10 mouse cellular contexts compared by ENCODE assay signal in the genomic region with DNA sequence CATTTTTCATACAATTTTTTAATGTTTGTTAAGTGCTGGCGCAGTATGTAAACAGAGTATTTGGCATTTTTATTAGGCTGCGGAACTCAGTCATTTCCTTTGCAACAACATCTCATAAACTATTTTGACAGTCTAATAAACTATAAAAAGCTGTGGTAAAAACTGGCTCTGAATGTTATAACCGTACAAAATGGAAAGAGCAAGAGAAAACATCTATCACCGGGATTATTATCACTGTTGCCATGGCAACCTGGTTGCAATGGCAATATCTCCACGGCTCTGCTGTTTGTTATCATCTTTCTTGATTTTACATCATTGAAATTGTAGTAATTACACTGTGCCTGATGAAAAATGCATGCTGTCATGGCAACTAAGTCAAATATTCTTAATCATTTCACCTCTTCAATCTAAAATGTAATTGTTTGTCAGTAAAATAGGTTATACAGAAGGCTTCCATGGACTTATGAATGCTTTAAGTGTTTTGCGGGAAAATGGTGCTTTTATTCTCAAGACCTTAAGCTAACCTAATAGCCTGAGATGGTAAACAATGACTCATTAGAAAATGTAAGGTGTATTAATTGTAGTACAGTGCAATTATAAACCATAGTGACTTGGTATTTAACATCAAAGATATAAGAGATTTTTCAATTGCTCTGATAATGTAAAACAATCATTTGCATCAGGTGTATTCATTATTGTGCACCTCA.
DNase-seq lines count a peak whose midpoint lies in the region; ATAC-seq and TF ChIP-seq lines count a peak whose summit lies in the region.
"Had no signal": no experiment of that assay in that cellular context is flagged by ENCODE, and none has a peak within 500 bp of the region (broad histone marks: within the 10 kb centered on the region; RNA-seq: fewer than 3 reads in every experiment).

No protein-coding gene starts in this region.

- H3K9me3 ChIP-seq in kidney, embryonic 15.5 days (replicated peaks), result no peaks in the 10 kb centered on the region
- H3K9me3 ChIP-seq in forebrain, postnatal 0 days (ENCODE audit: low read length), result no peaks in the 10 kb centered on the region
- H3K9me3 ChIP-seq: heart, embryonic 13.5 days had no signal

- no peak overlapping the region for H3K27ac ChIP-seq in kidney, embryonic 15.5 days
- no peak overlapping the region for H3K27ac ChIP-seq in forebrain, postnatal 0 days (ENCODE audit: low read depth, low read length)
- H3K27ac ChIP-seq: heart, embryonic 13.5 days had no signal

- 59% methylated on average over 6 of the region's 6 CpGs for WGBS in kidney, embryonic 15.5 days
- WGBS in forebrain, postnatal 0 days, result 41% methylated on average over 6 of the region's 6 CpGs

- no peak for TF ChIP-seq CTCF in forebrain, postnatal 0 days (IDR thresholded peaks at IDR 0.05; ENCODE audit: low read depth)

- no peaks in the 10 kb centered on the region for H3K36me3 ChIP-seq in kidney, embryonic 15.5 days
- H3K36me3 ChIP-seq in forebrain, postnatal 0 days (ENCODE audit: insufficient read depth), result no peaks in the 10 kb centered on the region
- H3K36me3 ChIP-seq: heart, embryonic 13.5 days had no signal

- H3K4me1 ChIP-seq in kidney, embryonic 15.5 days, result no peaks in the 10 kb centered on the region
- H3K4me1 ChIP-seq in forebrain, postnatal 0 days (ENCODE audit: insufficient read depth), result no peaks in the 10 kb centered on the region
- H3K4me1 ChIP-seq: heart, embryonic 13.5 days had no signal

- peak; percentile 2 to 10 for DNase-seq in kidney, postnatal 4 days
- DNase-seq in brain, embryonic 18.5 days (ENCODE audit: low read depth, low spot score), result peak; percentile 60
- peak; percentile 83 for DNase-seq in forebrain, postnatal 0 days
- peak; percentile 45 for DNase-seq in mesoderm, embryonic 11.5 days (ENCODE audit: low read depth, low spot score)
- DNase-seq in cerebellum, postnatal 4 days (ENCODE audit: low spot score in 2 of 2), result no peak
- no peak for DNase-seq in ovary, adult 18-20 months (ENCODE audit: low spot score)
- no peak for DNase-seq in urinary bladder, adult 18-20 months (ENCODE audit: low spot score in 2 of 2)
- DNase-seq: cerebellum, adult 9-10 months had no signal

- H3K9ac ChIP-seq in kidney, embryonic 15.5 days, result no peak overlapping the region
- no peak overlapping the region for H3K9ac ChIP-seq in forebrain, postnatal 0 days
- H3K9ac ChIP-seq: heart, embryonic 13.5 days had no signal

- ATAC-seq in kidney, embryonic 15.5 days (replicated peaks; ENCODE audit: low FRiP score), result no peak
- ATAC-seq in forebrain, postnatal 0 days, result peak; percentile 82

- no peak overlapping the region for H3K4me3 ChIP-seq in kidney, embryonic 15.5 days (replicated peaks)
- no peak overlapping the region for H3K4me3 ChIP-seq in forebrain, postnatal 0 days (ENCODE audit: low read depth, low read length)
- H3K4me3 ChIP-seq: heart, embryonic 13.5 days had no signal

- H3K27me3 ChIP-seq in kidney, embryonic 15.5 days, result no peaks in the 10 kb centered on the region
- no peaks in the 10 kb centered on the region for H3K27me3 ChIP-seq in forebrain, postnatal 0 days (ENCODE audit: insufficient read depth, low read length)
- H3K27me3 ChIP-seq: heart, embryonic 13.5 days had no signal

- no peak overlapping the region for H3K4me2 ChIP-seq in kidney, embryonic 15.5 days
- no peak overlapping the region for H3K4me2 ChIP-seq in forebrain, postnatal 0 days (ENCODE audit: low read depth)
- H3K4me2 ChIP-seq: heart, embryonic 13.5 days had no signal

Comparison
In these comparisons a context has a peak if more than half of its experiments do, and no peak if none do; other contexts are left out.
1. DNase-seq: peak in kidney, postnatal 4 days (2 of 2), brain, embryonic 18.5 days (single experiment), forebrain, postnatal 0 days (single experiment) and mesoderm, embryonic 11.5 days (single experiment); none in cerebellum, postnatal 4 days (0 of 2), ovary, adult 18-20 months (single experiment) and urinary bladder, adult 18-20 months (0 of 2).